Mouse (Mus musculus): ENCODE measurements around the gene Malsu1. TPM values are rescaled to one million over a fixed set of nuclear protein-coding genes. Genes with fewer than 3 reads are reported as not detected.

Gene Malsu1
- polyA plus RNA-seq (2015; fragmentation: Nextera tagmentation; extraction: Ambion mirVana) = 69.1 and 74.4 TPM in 2 replicates

DNA sequence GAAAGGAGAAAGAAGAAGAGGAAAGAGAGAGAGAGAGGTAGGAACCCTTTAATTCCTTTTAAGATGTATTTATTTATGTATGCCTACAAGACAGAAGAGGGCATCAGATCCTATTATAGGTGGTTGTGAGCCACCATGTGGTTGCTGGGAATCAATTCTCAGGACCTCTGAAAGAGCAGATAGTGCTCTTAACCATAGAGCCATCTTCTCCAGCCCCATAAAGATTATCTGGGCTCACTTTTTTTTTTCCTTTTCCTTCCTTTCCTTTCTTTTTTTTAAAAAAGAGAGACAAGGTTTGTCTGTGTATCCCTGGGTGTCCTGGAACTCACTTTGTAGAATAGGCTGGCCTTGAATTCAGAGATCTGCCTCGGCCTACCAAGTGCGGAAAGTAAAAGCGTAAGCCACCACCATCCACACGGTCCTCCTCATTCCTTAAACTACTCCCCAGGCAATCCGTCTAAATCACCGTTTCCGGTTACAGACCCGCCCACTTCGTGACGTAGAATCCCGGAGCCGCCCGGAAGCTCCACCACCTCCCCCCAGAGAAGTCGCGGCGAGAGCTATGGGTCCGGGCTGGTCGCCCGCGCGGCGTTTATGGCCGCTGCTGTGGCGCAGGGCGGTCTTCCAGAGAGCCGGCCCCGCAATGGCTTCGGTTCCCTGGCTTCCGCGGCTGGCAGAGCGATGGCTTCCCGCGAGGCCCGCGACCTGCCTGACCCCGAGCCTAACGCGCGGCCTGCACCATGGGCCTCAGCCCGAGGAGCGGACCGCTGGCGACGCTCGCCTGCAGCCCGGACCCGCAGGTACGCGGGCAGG is at the start of gene Malsu1:
Malsu1 (plus strand) TSS at position 492 of the 813 bp plus-strand sequence.
- WGBS = under 1% methylated on average over 48 of the region's 49 CpGs
- H3K9ac ChIP-seq (ENCODE audit: low read depth, low read length) = peak within 1 kb of the TSS; percentile 96
- peak; percentile 98 for ATAC-seq
- H3K4me2 ChIP-seq (ENCODE audit: low read depth, low read length) = peak within 1 kb of the TSS; percentile 76
- H3K27me3 ChIP-seq (replicated peaks; ENCODE audit: control insufficient read depth, insufficient read depth, low read length) = no peaks in the 10 kb centered on the region
- peak within 1 kb of the TSS; percentile 95 for H3K4me3 ChIP-seq (ENCODE audit: low read length)
- H3K27ac ChIP-seq (ENCODE audit: low read length) = peak within 1 kb of the TSS; percentile 86
- no peaks in the 10 kb centered on the region for H3K36me3 ChIP-seq (ENCODE audit: control insufficient read depth, insufficient read depth, low read length)
- H3K4me1 ChIP-seq (ENCODE audit: control insufficient read depth, insufficient read depth, low read length) = peaks cover 8% of the 10 kb centered on the region; the same call in 1 of the 2 replicates
- H3K9me3 ChIP-seq (ENCODE audit: control insufficient read depth, low read length) = no peaks in the 10 kb centered on the region

DNA sequence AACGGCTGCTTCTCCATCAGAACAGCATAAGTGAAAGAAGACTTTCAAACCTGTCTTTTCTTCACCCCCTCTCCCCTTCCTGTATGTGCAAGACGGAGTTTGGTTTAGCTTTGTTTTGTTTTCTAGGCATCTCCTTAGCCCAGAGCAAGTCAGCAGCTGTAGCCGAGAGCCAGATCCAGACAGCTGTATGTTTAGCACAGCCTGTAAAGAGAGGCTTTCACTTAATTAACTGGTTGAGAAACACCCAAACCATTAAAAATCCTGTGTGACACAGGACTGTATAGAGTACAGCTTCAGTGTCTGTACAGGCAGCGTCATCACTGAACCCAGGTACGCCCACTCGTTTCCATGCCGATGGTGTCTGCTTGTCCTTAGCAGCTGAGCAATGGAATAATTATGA is 48.3 kb upstream of the Malsu1 start:
- no peak for ATAC-seq
- H3K9me3 ChIP-seq (ENCODE audit: control insufficient read depth, low read length) = no peaks in the 10 kb centered on the region
- H3K4me3 ChIP-seq (ENCODE audit: low read length) = no peak overlapping the region
- H3K27me3 ChIP-seq (replicated peaks; ENCODE audit: control insufficient read depth, insufficient read depth, low read length) = no peaks in the 10 kb centered on the region
- peaks cover 14% of the 10 kb centered on the region; the same call in 1 of the 2 replicates for H3K4me1 ChIP-seq (ENCODE audit: control insufficient read depth, insufficient read depth, low read length)
- H3K27ac ChIP-seq (ENCODE audit: low read length) = no peak overlapping the region
- no peak overlapping the region for H3K4me2 ChIP-seq (ENCODE audit: low read depth, low read length)
- no peak overlapping the region for H3K9ac ChIP-seq (ENCODE audit: low read depth, low read length)
- WGBS = 82% methylated on average over 7 of the region's 7 CpGs
- no peaks in the 10 kb centered on the region for H3K36me3 ChIP-seq (ENCODE audit: control insufficient read depth, insufficient read depth, low read length)

DNA sequence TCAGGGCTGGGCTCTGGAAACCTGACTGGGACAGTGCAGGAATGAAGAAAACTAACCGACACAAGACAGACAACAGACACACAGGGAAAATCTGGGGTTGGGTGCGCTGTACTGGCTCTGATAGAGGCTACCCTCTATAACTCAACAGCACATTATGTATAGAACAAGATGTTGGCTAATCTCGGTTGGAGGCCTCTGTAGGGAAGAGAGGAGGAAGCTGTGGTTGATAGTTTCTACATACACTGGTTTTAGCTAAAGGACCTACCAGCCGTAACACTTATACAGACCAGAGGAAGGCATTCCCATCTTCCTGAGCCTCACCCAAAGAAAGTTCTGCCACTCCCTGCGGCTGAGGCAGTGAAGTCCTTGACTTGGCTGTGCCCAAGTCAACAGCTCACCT is 47.1 kb upstream of the Malsu1 start:
- no peak overlapping the region for H3K27ac ChIP-seq (ENCODE audit: low read length)
- no peak overlapping the region for H3K4me3 ChIP-seq (ENCODE audit: low read length)
- no peaks in the 10 kb centered on the region for H3K9me3 ChIP-seq (ENCODE audit: control insufficient read depth, low read length)
- no peak overlapping the region for H3K4me2 ChIP-seq (ENCODE audit: low read depth, low read length)
- H3K9ac ChIP-seq (ENCODE audit: low read depth, low read length) = no peak overlapping the region
- WGBS = 71% methylated on average over 5 of the region's 5 CpGs
- H3K27me3 ChIP-seq (replicated peaks; ENCODE audit: control insufficient read depth, insufficient read depth, low read length) = no peaks in the 10 kb centered on the region
- no peaks in the 10 kb centered on the region for H3K36me3 ChIP-seq (ENCODE audit: control insufficient read depth, insufficient read depth, low read length)
- no peak for ATAC-seq
- 0 out of 2 replicates have a peak, but pooled peaks cover 8% of the 10 kb centered on the region for H3K4me1 ChIP-seq (ENCODE audit: control insufficient read depth, insufficient read depth, low read length)

DNA sequence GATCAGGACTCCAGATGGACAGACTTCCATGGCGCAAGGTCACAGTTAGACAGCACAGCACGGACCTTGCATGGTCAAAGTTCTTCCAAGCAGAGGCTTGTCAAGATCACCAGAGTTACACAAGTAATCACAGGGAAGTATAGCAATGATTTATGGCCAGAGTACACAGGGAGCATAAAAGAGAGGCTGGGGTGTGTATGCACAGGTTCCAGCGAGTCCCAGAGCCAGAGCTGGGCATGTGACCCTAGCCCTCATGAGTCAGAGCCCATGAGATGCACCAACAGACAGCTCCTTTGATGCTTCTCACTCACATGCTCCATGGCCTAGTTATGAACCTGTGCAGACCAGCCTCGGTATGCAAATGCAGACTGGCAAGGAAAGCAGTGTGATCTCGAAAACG is 45.6 kb upstream of the Malsu1 start:
- H3K4me1 ChIP-seq (ENCODE audit: control insufficient read depth, insufficient read depth, low read length) = 0 out of 2 replicates have a peak, but pooled peaks cover 8% of the 10 kb centered on the region
- peak; percentile 95 for ATAC-seq
- 55% methylated on average over 6 of the region's 6 CpGs for WGBS
- no peaks in the 10 kb centered on the region for H3K9me3 ChIP-seq (ENCODE audit: control insufficient read depth, low read length)
- H3K4me2 ChIP-seq (ENCODE audit: low read depth, low read length) = no peak overlapping the region
- H3K27ac ChIP-seq (ENCODE audit: low read length) = peak overlapping the region; percentile 89
- H3K9ac ChIP-seq (ENCODE audit: low read depth, low read length) = no peak overlapping the region
- no peak overlapping the region for H3K4me3 ChIP-seq (ENCODE audit: low read length)
- no peaks in the 10 kb centered on the region for H3K27me3 ChIP-seq (replicated peaks; ENCODE audit: control insufficient read depth, insufficient read depth, low read length)
- no peaks in the 10 kb centered on the region for H3K36me3 ChIP-seq (ENCODE audit: control insufficient read depth, insufficient read depth, low read length)

DNA sequence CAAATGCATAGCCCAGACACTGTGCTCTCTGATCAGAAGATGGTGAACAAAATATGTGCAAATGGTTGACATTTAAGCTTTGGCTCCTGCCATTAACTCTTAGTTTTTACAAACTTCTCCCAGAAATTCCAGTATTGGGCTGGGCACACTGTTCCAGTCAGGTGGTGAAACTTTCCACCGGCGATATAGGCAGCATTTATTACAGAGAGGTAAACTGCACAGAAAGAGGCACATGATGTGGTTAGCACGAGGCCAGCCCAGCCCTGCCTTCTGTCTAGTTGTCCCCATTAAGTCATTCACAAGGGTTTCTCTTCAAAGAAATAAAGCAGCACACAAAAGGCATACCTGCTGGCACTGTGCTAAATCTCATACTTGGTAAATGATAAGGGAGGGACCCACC is 44.9 kb upstream of the Malsu1 start:
- H3K27ac ChIP-seq (ENCODE audit: low read length) = peak overlapping the region; percentile 89
- H3K4me1 ChIP-seq (ENCODE audit: control insufficient read depth, insufficient read depth, low read length) = 0 out of 2 replicates have a peak, but pooled peaks cover 8% of the 10 kb centered on the region
- no peaks in the 10 kb centered on the region for H3K27me3 ChIP-seq (replicated peaks; ENCODE audit: control insufficient read depth, insufficient read depth, low read length)
- peak; percentile 55 for ATAC-seq
- no peak overlapping the region for H3K4me3 ChIP-seq (ENCODE audit: low read length)
- no peak overlapping the region for H3K4me2 ChIP-seq (ENCODE audit: low read depth, low read length)
- no peaks in the 10 kb centered on the region for H3K36me3 ChIP-seq (ENCODE audit: control insufficient read depth, insufficient read depth, low read length)
- H3K9ac ChIP-seq (ENCODE audit: low read depth, low read length) = peak overlapping the region; percentile 38; the same call in 1 of the 2 replicates
- WGBS = 62% methylated on average over 3 of the region's 3 CpGs
- H3K9me3 ChIP-seq (ENCODE audit: control insufficient read depth, low read length) = no peaks in the 10 kb centered on the region

DNA sequence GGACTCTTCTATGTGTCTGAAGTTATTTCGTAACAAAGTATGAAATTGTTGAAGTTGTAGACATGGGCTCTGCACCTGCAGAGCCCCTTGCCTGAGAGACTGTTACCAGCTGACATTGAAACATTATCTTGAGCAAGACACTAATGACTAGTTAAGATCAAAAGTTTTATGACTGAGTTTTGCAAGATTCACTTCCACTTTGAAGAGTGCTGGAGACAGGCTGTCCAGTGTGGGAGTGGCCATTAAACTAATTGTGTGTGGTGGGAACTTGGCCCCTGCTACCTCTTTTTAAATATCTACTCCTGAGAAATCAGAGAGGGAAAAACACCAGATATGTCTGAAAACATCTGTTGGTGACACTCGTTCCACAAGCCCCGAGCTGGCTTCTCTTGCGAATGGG is 42.4 kb upstream of the Malsu1 start:
- 0 out of 2 replicates have a peak, but pooled peaks have one; percentile 10 for ATAC-seq
- 65% methylated on average over 4 of the region's 4 CpGs for WGBS

DNA sequence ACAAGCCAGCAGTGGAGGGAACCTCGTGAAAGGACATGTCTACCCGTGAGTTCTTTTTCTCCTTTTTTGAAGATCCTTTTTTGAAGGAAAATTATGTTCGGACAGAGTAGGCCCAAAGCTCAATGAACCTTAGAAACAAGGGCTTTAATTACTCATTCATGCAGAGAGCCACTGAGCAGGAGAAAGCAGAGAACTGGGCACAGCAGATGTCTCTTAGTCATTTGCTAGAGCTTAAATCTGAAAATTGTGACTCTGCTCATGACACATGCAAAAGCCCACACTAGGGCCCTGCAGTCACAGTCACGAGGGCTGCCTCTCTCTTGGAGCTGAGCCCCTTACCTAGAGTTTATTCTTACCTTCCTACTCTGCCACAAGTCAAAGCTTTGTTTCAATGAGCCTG is 40.8 kb upstream of the Malsu1 start:
- H3K27ac ChIP-seq (ENCODE audit: low read length) = no peak overlapping the region
- WGBS = 84% methylated on average over 4 of the region's 4 CpGs

More for the DNA sequence above, 42.4 kb upstream of the Malsu1 start:
- Histone ChIP-seq H3K27me3 (replicated peaks; ENCODE audit: control insufficient read depth, insufficient read depth, low read length) (no peaks in the 10 kb centered on the region), H3K36me3 (ENCODE audit: control insufficient read depth, insufficient read depth, low read length) (no peaks in the 10 kb centered on the region), H3K27ac (ENCODE audit: low read length) (0 out of 2 replicates have a peak overlapping the region, but pooled peaks have one; percentile 14), H3K4me1 (ENCODE audit: control insufficient read depth, insufficient read depth, low read length) (peaks cover 6% of the 10 kb centered on the region; the same call in 1 of the 2 replicates), H3K9me3 (ENCODE audit: control insufficient read depth, low read length) (no peaks in the 10 kb centered on the region), H3K4me3 (ENCODE audit: low read length) (no peak overlapping the region), H3K9ac (ENCODE audit: low read depth, low read length) (no peak overlapping the region), H3K4me2 (ENCODE audit: low read depth, low read length) (no peak overlapping the region)

DNA sequence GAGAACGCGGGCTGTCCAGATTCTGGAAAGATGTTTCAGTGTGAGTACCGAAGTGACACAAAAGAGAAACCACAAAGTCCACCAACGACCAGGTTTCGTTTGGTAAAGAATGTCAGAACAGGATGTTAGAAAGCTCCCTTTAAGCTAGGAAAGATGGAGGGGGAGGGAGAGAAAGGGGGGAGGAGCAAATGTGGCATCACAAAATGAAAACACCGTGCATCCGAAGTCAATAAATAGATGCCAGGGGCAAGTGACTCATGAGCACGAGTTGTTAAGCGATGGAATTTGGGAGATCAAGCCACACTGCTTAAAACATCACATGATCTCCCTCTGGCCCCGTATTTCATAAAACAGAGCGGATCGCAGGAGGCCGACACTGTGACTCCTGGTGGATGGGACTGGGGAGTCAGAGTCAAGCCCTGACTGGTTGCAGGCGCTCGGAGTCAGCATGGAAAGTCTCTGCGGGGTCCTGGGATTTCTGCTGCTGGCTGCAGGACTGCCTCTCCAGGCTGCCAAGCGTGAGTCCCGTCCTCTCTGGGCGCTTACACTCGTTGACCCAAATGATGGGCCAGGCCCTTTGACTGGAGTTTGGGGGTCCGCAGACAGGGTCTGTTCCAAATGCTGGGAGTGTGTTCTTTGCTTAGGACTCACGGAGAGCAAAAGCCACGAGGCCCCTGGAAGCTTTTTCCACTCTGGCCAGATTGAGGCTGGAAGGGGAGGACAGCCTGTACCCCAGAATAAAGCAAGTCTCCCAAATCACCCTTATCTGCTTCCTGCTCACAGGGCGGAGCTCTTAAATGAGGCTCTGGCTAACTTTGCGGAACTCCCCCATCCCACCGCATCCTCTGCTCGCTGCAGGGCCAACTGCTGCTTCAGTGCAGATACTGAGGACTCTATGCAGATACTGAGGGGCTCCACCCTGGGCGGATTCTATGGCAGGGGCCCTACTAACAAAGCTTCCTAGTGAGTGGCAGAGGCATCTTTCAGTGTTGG is 37.0 kb upstream of the Malsu1 start, which contains the start of gene Gpnmb:
Gpnmb (plus strand) TSS at position 272 of the 993 bp plus-strand sequence.
- peaks cover 3% of the 10 kb centered on the region; the same call in 1 of the 2 replicates for H3K27me3 ChIP-seq (replicated peaks; ENCODE audit: control insufficient read depth, insufficient read depth, low read length)
- H3K27ac ChIP-seq (ENCODE audit: low read length) = no peak within 1 kb of the TSS
- H3K36me3 ChIP-seq (ENCODE audit: control insufficient read depth, insufficient read depth, low read length) = no peaks in the 10 kb centered on the region
- H3K4me2 ChIP-seq (ENCODE audit: low read depth, low read length) = peak within 1 kb of the TSS; percentile 35
- peaks cover 19% of the 10 kb centered on the region for H3K4me1 ChIP-seq (ENCODE audit: control insufficient read depth, insufficient read depth, low read length)
- H3K9me3 ChIP-seq (ENCODE audit: control insufficient read depth, low read length) = no peaks in the 10 kb centered on the region
- H3K4me3 ChIP-seq (ENCODE audit: low read length) = no peak within 1 kb of the TSS
- H3K9ac ChIP-seq (ENCODE audit: low read depth, low read length) = peak within 1 kb of the TSS; percentile 14; the same call in 1 of the 2 replicates
- no peak for ATAC-seq
- WGBS = 42% methylated on average over 28 of the region's 28 CpGs

More for the DNA sequence above, 40.8 kb upstream of the Malsu1 start:
- H3K27me3 ChIP-seq (replicated peaks; ENCODE audit: control insufficient read depth, insufficient read depth, low read length) = peaks cover 3% of the 10 kb centered on the region; the same call in 1 of the 2 replicates
- no peak for ATAC-seq
- H3K4me3 ChIP-seq (ENCODE audit: low read length) = no peak overlapping the region
- H3K9ac ChIP-seq (ENCODE audit: low read depth, low read length) = no peak overlapping the region
- no peaks in the 10 kb centered on the region for H3K9me3 ChIP-seq (ENCODE audit: control insufficient read depth, low read length)
- no peak overlapping the region for H3K4me2 ChIP-seq (ENCODE audit: low read depth, low read length)
- H3K36me3 ChIP-seq (ENCODE audit: control insufficient read depth, insufficient read depth, low read length) = no peaks in the 10 kb centered on the region
- H3K4me1 ChIP-seq (ENCODE audit: control insufficient read depth, insufficient read depth, low read length) = peaks cover 18% of the 10 kb centered on the region
